Mouse (Mus musculus) ovary, postnatal 14 days (tissue): ENCODE data around the gene Anapc2.
A peak's percentile ranks its signal among the peaks of the same experiment; 100 is the strongest.

ENCODE experiments used
- DNase-seq: peaks from one replicate; pipeline ENCODE4 v3.0.0; 2022; ENCODE audit warnings: low spot score

Gene Anapc2

GRCm38 (mm10) chr2:25271827-25272511, at the start of gene Anapc2, which contains the start of gene Ssna1:
Anapc2 (plus strand) TSS chr2:25272478.
Ssna1 (minus strand) TSS chr2:25272438.
- peak; percentile 99 for DNase-seq

DNA sequence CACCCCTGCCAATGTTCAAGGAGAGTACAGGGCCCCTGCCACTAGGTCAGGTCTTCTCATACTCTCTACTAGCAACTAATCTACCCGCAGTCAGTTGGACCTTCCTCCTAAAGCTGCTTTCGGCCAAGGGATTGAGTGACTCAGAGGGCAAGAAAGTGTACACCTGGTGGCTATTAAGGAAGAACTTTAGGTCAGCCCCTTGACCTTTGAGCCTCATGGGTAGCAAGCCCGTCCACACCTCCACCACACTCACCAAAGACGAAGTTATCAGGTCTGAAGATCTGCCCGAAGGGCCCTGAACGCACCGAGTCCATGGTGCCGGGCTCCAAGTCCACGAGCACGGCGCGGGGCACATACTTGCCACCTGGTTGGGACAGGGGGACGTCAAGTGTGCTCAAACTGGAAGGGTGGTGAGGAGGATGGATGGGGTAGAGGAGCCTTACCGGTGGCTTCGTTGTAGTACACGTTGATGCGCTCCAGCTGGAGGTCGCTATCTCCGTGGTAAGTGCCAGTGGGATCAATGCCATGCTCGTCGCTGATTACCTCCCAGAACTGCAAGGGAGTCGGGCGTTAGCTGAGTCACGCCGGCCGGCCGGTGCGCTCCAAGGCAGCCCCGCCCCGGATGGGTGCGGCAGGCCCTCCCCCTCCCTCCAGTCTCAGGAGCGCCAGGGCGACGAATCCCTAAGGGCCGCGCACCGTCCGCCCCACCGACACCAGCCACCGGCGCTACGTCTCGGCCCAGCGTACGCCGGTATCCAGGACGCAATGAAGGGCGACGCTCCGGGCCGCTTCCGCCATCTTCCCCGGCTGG, 48.4 kb upstream of the Anapc2 start:
- DNase-seq: peak; percentile 57

DNA sequence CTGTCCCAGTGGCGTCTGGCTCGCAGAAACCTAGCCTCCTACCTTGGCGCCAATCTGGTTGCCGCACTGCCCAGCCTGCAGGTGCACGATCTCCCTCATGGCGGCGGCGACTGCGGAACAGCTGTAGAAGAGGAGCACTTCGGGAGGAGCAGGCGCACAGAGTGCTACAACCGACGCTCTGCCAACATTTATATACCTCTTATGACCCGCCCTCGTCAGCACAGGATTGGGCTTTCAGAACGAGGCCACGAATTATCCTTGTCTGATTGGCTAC, 47.8 kb upstream of the Anapc2 start, which contains the start of gene Tubb4b:
Gene Tubb4b (minus strand): TSS at position 211 of the 274 bp plus-strand sequence.
- no peak for DNase-seq

- peak; percentile 92 for DNase-seq
These were observed 47.2 kb upstream of the Anapc2 start for GRCm38 (mm10) chr2:25224766-25225752.

DNA sequence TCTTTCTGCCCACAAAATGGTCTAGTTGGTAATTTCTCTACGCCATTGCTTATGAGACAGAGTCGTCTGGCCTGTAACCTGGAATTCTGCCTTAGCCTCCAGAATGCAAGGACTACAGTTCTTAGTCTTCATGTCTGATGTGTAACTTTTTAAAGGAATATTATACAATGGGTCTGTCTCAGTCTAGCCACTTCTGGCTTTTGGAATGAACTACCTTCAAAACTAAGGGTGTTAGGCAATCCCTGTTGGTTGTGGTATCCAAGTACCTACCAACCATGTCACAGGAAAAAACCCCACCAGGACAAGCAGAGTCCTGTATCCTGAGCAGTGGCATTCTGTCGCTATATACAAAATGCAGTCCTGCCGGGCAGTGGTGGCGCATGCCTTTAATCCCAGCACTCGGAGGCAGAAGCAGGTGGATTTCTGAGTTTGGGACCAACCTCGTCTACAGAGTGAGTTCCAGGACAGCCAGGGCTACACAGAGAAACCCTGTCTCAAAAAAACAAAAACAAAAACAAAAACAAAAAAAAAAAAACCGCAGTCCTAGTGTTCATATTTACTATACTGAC, 46.4 kb upstream of the Anapc2 start:
- no peak for DNase-seq

DNA sequence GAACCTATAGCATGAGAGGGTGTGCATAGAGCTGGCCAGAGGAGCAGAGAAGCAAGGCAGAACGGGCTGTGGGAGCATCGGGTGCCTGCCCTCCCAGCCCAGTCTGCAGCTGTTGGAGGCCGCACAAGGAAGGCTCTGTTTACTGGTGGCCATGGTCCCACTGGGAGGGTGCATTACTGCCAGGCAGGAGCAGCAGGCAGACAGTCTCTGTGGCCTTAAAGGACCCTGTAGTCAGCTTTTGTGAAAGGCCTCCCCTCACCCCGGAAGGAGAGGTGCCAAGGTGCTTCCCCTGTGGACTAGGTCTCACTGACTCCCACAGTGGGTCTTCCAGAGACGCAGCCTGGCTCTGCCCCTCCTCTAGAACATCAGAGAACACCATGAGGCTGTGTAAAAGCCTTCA, 45.4 kb upstream of the Anapc2 start:
- DNase-seq: no peak

GRCm38 (mm10) chr2:25227406-25227805, 44.9 kb upstream of the Anapc2 start:
- DNase-seq: no peak

- DNase-seq: peak; percentile 79
These were observed 43.8 kb upstream of the Anapc2 start for GRCm38 (mm10) chr2:25228431-25228889.

DNA sequence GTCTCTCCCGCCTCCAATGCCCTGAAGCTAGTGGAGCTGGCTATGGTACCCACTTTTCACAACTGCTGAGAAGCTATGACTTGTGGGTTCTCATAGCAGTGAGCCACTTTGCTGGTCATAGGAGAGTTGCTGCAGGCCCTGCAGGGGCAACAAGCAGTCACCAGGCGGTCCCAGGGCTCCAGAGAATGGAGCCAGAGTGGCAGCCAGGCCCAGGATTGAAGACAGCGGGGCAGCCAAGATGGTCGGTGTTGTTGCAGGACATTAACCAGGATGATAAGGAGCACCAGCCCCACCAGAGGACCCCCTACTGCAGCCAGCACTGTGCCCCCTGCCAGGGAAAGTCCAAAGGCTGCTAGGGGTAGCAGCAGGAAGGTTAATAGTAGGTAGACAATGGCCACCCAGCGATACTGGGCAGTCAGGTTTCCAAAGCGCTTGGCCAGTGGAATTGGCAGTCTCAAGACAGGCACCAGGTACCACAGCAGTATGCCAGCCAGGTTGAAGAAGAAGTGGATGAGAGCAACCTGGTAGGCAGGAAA, 43.2 kb upstream of the Anapc2 start:
- DNase-seq: no peak

GRCm38 (mm10) chr2:25229582-25229981, 42.7 kb upstream of the Anapc2 start:
- no peak for DNase-seq

DNA sequence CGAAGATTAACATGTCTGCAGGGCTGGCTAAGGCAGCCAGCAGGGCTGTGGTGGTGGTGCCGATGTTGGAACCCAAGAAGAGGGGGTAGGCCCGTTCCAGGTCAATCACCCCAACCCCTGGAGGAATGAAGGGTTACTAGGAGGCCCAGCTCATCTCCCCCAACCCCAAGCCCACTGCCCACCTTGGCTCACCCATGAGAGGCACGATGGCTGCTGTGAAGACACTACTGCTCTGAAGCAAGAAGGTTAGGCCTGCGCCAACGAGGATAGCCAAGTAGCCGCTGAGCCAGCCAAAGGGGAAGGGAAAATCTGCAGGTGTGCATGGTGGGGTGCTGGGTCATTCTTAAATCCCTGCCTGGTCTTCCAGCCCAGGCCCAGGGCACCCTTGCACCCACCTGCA, 41.7 kb upstream of the Anapc2 start:
- DNase-seq: no peak

GRCm38 (mm10) chr2:25231038-25231437, 41.2 kb upstream of the Anapc2 start:
- no peak for DNase-seq

GRCm38 (mm10) chr2:25233421-25233820, 38.9 kb upstream of the Anapc2 start:
- no peak for DNase-seq

DNA sequence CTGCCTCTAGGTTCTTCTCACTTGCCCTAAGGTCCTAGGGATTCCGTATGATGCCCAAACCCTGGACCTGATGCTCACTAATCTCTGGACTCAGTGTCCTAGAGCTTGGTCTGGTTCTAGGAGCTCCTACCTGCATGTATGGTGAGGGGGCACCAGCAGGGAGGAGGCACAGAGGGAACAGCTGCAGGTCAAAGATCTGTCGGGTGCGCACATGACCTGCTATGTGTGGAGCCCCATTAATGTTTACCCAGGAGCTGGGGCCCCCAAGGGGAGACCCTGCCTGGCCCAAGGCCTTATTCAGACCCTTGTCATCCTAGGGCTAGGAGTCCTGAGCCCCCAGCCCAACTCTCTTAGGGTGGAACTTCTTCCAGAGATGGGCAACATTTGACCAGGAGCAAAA, 38.2 kb upstream of the Anapc2 start, which contains the start of gene Slc34a3:
Gene Slc34a3 (minus strand): TSS at position 315 of the 400 bp plus-strand sequence.
- no peak for DNase-seq

DNA sequence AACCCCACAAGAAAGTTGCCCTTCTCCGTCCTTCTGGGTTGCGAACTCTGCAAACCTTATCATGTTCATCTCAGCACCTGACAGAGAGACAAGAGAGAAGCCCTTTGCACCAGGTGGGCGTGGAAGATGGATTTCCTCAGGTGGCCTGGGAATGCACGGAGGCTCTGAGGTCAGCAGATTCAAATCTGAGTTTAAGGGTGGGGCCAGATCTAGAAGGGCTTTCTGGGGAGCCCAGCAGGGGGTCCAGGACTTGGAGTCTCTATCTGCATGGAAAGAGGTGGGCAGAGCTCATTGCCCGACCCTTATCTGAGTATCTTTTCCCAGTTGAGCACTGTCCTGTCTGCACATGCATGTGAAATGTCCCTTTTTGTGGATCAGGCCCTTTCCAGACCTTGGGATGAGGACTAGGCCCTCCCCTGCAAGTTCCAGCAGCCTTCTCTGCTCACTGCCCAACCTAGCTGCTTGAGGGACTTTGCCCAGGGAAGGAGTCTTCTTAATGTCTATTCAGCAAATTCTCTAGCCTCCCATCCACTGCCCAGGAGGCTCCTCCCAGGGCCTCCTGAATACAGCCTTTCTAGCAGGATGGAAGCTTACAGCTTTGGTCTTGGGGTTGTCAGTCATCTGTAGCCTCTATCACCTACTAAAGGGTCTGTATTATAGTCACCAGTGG, 37.6 kb upstream of the Anapc2 start:
- DNase-seq: no peak

GRCm38 (mm10) chr2:25236614-25237013, 35.7 kb upstream of the Anapc2 start, which contains the start of gene Rnf224:
Rnf224 (minus strand) TSS chr2:25236787.
- DNase-seq: no peak

- no peak for DNase-seq
These were observed 34.8 kb upstream of the Anapc2 start for GRCm38 (mm10) chr2:25237522-25237921.

GRCm38 (mm10) chr2:25238106-25238505, 34.2 kb upstream of the Anapc2 start:
- DNase-seq: no peak

DNA sequence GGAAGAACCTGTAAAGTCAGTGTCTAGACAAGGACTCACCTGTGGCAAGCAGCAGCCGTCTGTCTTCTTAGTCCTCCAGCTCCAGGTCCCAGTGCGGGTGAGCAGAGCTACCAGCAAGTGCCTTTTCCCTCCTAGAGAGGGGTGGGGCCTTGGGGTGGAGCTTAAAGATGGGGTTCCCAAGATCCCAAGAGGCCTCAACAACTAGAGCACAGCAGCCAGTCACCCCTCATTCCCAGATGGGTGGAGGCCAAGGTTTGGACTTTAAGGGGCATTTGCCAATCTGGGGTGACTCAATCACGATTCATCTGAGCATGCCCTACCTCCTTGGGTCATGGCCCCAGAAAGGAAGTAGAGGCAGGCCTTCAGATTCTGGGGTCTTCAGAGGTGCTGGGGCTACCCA, 32.5 kb upstream of the Anapc2 start:
- DNase-seq: no peak

GRCm38 (mm10) chr2:25240310-25240709, 32.0 kb upstream of the Anapc2 start:
- DNase-seq: no peak
